Mouse (Mus musculus) left cerebral cortex, postnatal 36 days (tissue): ENCODE data around the gene Pan2. TPM values are rescaled to one million over a fixed set of nuclear protein-coding genes. Genes with fewer than 3 reads are reported as not detected.

Experiments used
- DNase-seq, 2 experiments: peaks; one replicate each; pipeline ENCODE4 v3.0.0; 2021 to 2022; ENCODE audit warnings: low spot score in 2 of 2, mixed read lengths in 1 of 2
- intact Hi-C: fragments of 180-260 bp; cut with DNase I; formaldehyde crosslinking; loops from one replicate; pipeline ENCODE4 v1.15.1; 2025
- total RNA-seq, 2 experiments: library from RNA; stranded (reverse); gene quantifications; 2 replicates each; pipeline ENCODE4 v1.2.3; 2021

The Pan2 gene
- total RNA-seq, 2 experiments from 2014 or later, result 11.3 to 17.2 TPM

- DNase-seq, result no peak
- intact Hi-C loops, result no loop called here
These were observed 66.5 kb downstream of the Pan2 start for GRCm38 (mm10) chr10:128369599-128369998.

GRCm38 (mm10) chr10:128370021-128370420, 66.9 kb downstream of the Pan2 start:
- intact Hi-C loops, result no loop called here

GRCm38 (mm10) chr10:128370601-128371000, 67.5 kb downstream of the Pan2 start:
- intact Hi-C loops, result no loop called here
- DNase-seq, result no peak

More at GRCm38 (mm10) chr10:128370021-128370420, 66.9 kb downstream of the Pan2 start:
- DNase-seq, result no peak

Other genes with a start within 250 kb of the Pan2 start
- gene Ptges3, start 244.4 kb upstream of the Pan2 start, total RNA-seq, result 100 to 1,000 TPM; 120 to 131 TPM
- 1,000 to 10,000 TPM; 1,550 to 1,901 TPM for gene Atp5b, start 220.1 kb upstream of the Pan2 start, total RNA-seq
- gene Baz2a, start 211.8 kb upstream of the Pan2 start, total RNA-seq, result 10 to 100 TPM; 31.6 to 44.5 TPM
- gene Rbms2, start 123.0 kb upstream of the Pan2 start, total RNA-seq, result 10 to 100 TPM; 12.1 to 15.6 TPM
- 10 to 100 TPM; 31.3 to 33.2 TPM for gene Gls2, start 108.9 kb upstream of the Pan2 start, total RNA-seq
- 10 to 100 TPM in 1 of 2 experiments, 1 to 10 TPM in 1; 9.2 to 10.2 TPM for gene Spryd4, start 91.5 kb upstream of the Pan2 start, total RNA-seq
- gene Mip, start 77.5 kb upstream of the Pan2 start, total RNA-seq, result not detected
- gene Timeless, start 71.3 kb upstream of the Pan2 start, total RNA-seq, result 1 to 10 TPM; 5.6 to 5.9 TPM
- not detected for gene Apon, start 49.2 kb upstream of the Pan2 start, total RNA-seq
- not detected for gene Apof, start 34.7 kb upstream of the Pan2 start, total RNA-seq
- gene Stat2, start 32.8 kb upstream of the Pan2 start, total RNA-seq, result 10 to 100 TPM; 24.0 to 35.6 TPM
- gene Il23a, start 4.6 kb upstream of the Pan2 start, total RNA-seq, result under 1 TPM; 0.27 to 0.29 TPM
- gene Cnpy2, start 19.1 kb downstream of the Pan2 start, total RNA-seq, result 10 to 100 TPM; 62.9 to 74.4 TPM
- 100 to 1,000 TPM; 214 to 231 TPM for gene Cs, start 34.4 kb downstream of the Pan2 start, total RNA-seq
- gene Coq10a, start 65.7 kb downstream of the Pan2 start, total RNA-seq, result 10 to 100 TPM; 62.0 to 63.2 TPM
- gene Ankrd52, start 73.8 kb downstream of the Pan2 start, total RNA-seq, result 10 to 100 TPM; 49.3 to 61.7 TPM
- gene Slc39a5, start 97.9 kb downstream of the Pan2 start, total RNA-seq, result not detected
- gene Nabp2, start 108.2 kb downstream of the Pan2 start, total RNA-seq, result 10 to 100 TPM; 88.8 to 91.6 TPM
- gene Rnf41, start 108.3 kb downstream of the Pan2 start, total RNA-seq, result 10 to 100 TPM; 75.8 to 78.1 TPM
- gene Smarcc2, start 155.9 kb downstream of the Pan2 start, total RNA-seq, result 100 to 1,000 TPM; 238 to 245 TPM
- 100 to 1,000 TPM; 547 to 629 TPM for gene Myl6, start 190.8 kb downstream of the Pan2 start, total RNA-seq
- gene Myl6b, start 195.3 kb downstream of the Pan2 start, total RNA-seq, result 10 to 100 TPM; 26.3 to 27.0 TPM
- 1 to 10 TPM; 8.5 to 9.0 TPM for gene Esyt1, start 222.5 kb downstream of the Pan2 start, total RNA-seq
- gene Zc3h10, start 244.4 kb downstream of the Pan2 start, total RNA-seq, result 10 to 100 TPM; 14.2 to 15.0 TPM
- gene Rpl41, start 246.0 kb downstream of the Pan2 start, total RNA-seq, result 1,000 to 10,000 TPM; 1,491 to 1,683 TPM